Mouse (Mus musculus): ENCODE measurements around the gene I0C0044D17Rik.

I0C0044D17Rik gene

DNA sequence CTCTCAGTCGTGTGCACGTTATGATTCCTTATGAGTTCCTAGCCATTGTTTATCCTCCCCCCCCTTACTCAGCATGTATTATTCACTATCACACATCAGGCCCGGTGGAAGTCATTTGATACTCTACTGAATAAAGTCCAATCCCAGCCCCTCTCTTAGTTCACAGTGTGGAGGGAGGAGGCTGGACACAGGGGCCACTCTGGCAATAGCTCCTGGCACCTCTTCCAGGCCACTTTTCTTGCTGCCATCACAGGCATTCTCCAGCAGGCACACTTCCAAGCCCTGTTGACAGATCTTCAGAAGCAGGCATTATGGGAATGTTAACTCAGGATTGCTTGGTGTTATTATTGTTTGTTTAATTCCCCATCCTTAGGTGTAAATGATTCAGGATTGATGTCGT, 11.1 kb upstream of the I0C0044D17Rik start:
- in situ Hi-C loops (cut with MboI; ENCODE audit: unreplicated experiment in 2 of 2) = no loop called here

GRCm38 (mm10) chr4:98831726-98832125, 8.1 kb upstream of the I0C0044D17Rik start:
- in situ Hi-C loops (cut with MboI; ENCODE audit: unreplicated experiment in 2 of 2) = no loop called here

GRCm38 (mm10) chr4:98826701-98827100, 3.1 kb upstream of the I0C0044D17Rik start:
- in situ Hi-C loops (cut with MboI; ENCODE audit: unreplicated experiment in 2 of 2) = no loop called here

- in situ Hi-C loops (cut with MboI; ENCODE audit: unreplicated experiment in 2 of 2) = no loop called here
Measured at GRCm38 (mm10) chr4:98823047-98823446, 593 bp downstream of the I0C0044D17Rik start.

DNA sequence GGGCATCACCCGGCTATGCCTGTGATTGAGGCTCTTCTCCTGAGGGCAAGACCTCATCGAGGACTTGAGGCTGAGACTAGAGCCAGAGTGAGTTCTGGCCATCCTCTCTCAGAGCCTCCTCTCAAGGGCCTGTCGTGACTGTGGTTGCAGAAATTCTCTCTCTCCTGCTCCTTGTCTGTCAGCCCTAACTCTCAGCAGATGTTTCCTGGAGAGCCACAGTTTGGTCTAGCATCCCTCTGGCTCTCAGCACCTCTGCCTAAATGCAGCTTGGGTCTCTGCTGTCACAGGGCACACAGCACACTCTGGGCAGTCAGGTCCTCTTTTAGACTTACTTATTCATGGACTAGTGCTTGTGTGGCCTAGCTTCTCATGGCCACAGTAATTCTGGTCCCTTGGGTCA, 1.2 kb downstream of the I0C0044D17Rik start:
- in situ Hi-C loops (cut with MboI; ENCODE audit: unreplicated experiment in 2 of 2) = no loop called here

GRCm38 (mm10) chr4:98819216-98819755, 4.4 kb downstream of the I0C0044D17Rik start:
- in situ Hi-C loops (cut with MboI; ENCODE audit: unreplicated experiment in 2 of 2) = no loop called here

- in situ Hi-C loops (cut with MboI; ENCODE audit: unreplicated experiment in 2 of 2) = no loop called here
Measured at GRCm38 (mm10) chr4:98817184-98817911, 6.3 kb downstream of the I0C0044D17Rik start, which contains the start of gene Kank4. Kank4 (minus strand) TSS chr4:98817537.

DNA sequence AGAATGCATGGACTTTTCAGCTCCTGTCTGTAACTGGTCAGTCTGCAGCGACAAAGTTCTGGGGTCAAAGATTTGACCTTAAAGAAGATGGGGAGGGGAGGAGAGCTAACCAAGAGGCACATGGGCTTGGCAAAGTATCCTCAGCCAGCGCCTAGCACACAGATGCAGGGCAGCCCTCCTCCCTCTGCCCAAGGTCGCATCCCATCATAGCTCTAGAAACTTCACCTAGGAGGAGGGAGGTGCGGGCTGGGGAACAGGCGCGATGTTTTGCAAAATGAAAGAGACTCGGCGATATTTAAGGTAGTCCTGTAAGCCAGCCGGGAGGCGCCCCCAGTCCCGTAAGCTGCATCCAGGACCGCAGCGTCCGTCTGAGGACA, 6.8 kb downstream of the I0C0044D17Rik start:
- in situ Hi-C loops (cut with MboI; ENCODE audit: unreplicated experiment in 2 of 2) = no loop called here

- in situ Hi-C loops (cut with MboI; ENCODE audit: unreplicated experiment in 2 of 2) = no loop called here
Measured at GRCm38 (mm10) chr4:98806306-98806705, 17.3 kb downstream of the I0C0044D17Rik start.

DNA sequence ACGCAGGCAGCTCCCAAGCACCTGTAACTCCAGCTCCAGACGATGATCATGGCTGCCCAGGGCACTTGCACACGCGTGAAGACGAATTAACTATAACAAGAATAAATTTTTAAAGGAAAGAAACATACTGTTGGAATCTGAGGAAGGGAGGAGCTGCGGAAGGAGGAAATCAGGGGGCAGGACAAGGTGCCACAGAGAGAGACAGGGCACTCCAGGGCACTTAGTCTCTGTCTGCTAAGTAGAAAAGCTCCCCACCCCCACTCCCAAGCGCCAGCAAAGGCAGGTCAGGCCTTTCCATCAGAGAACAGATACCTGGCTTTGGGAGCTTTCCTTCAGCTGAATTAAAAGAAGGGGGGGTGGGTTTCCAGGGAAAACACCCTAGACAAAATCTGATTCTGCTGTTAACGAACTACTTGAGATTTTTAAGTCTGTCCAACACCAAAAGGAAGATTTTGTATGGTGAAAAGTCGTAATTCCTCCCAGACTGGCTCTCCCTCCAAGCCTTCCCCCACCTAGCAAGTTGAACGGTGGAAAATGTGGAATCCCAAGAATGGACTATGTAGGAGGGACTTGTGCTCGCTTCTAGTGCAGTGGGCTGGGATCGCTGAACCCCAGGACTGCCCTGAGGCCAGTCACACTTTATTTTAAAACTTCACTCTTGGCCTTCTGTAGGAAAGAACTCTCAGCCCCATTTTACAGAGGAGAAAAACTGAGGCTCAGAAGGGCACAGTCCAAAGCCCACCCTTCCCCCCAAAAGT, 18.2 kb downstream of the I0C0044D17Rik start:
- in situ Hi-C loops (cut with MboI; ENCODE audit: unreplicated experiment in 2 of 2) = no loop called here

DNA sequence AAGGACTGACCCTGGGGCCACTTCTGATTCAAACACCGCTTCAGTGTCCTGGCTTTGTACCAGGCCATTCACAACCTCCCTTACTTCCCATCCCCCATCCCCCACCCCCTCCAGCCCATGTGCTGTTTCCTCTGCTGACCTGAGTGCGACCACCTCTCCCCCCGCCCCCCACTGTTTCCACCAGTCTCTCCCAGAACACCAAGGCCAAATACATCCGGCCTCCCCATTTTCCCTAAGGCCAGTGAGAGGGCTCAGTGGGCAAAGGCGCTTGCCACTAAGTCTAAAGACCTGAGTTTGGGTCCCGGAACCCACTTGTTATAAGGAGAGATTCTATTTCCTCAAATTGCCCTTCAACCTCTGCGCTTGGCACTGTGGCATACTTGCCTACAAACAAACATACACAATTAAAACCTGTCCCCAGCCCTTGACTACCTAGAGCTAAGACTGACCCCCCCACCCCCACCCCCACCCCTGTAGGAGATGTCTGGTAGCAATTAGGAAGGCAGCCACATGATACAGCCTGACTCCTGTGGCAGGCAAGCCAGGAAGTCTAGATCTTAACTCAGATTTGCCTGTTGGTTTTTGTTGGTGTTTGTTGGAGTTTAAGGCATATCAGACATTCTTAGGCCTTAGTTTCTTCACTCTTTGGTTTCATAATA, 19.0 kb downstream of the I0C0044D17Rik start:
- in situ Hi-C loops (cut with MboI; ENCODE audit: unreplicated experiment in 2 of 2) = no loop called here

DNA sequence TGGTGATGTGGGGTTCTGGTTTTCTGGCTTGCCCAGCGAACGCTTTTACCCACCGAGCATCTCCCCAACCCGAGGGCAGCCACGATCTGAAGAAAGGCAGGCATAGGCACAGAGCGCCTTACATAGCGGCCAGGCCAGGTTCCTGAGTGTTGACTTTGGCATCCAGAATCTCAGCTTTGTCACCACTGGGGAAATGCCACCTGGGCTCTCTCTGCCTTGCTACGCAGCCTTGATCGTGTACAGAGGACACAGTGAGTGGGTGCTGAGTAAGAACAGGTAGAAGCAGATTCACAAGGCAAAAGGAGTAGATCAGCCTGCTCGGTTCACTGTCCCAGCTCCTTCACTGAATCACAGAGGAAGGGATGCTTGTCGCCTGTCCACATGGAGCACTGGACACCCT, 21.9 kb downstream of the I0C0044D17Rik start:
- in situ Hi-C loops (cut with MboI; ENCODE audit: unreplicated experiment in 2 of 2) = no loop called here

- in situ Hi-C loops (cut with MboI; ENCODE audit: unreplicated experiment in 2 of 2) = no loop called here
Measured at GRCm38 (mm10) chr4:98800824-98801223, 22.8 kb downstream of the I0C0044D17Rik start.

DNA sequence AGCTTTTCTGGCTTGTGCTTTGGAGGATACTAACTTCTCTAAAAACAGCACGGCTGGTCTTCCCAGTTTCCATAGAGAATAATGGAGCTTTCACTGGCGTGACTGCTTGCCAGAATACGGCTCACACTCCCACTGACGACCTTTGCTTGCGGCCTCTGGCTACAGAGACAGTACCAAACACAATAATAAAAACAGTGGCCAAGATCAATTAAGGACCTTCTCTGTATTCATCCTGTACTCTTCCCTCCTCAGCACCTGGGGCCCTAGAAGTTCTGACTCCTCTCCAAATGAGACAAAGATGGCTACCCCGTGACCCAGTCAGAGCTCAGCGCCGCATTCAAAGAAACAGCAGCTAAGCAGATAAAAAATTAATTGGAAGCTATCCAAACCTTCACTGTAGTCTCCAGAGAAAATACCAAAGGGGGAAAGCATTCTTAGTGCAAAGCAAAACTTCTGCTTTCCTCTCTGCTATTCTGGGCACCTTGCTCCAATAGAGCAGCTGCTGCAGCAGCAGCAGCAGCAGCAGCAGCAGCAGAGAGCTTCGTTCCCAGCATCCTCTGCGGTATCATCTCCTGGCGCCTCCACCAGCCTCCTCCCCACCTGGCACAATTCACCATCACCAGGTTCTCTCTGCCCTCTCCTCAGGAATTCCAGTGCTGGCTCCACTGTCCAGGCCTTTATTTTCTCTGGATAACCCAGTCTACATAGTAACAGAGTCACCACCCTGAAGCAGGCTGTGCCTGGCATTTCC, 26.9 kb downstream of the I0C0044D17Rik start:
- in situ Hi-C loops (cut with MboI; ENCODE audit: unreplicated experiment in 2 of 2) = no loop called here

- in situ Hi-C loops (cut with MboI; ENCODE audit: unreplicated experiment in 2 of 2) = no loop called here
Measured at GRCm38 (mm10) chr4:98795241-98795640, 28.4 kb downstream of the I0C0044D17Rik start.

DNA sequence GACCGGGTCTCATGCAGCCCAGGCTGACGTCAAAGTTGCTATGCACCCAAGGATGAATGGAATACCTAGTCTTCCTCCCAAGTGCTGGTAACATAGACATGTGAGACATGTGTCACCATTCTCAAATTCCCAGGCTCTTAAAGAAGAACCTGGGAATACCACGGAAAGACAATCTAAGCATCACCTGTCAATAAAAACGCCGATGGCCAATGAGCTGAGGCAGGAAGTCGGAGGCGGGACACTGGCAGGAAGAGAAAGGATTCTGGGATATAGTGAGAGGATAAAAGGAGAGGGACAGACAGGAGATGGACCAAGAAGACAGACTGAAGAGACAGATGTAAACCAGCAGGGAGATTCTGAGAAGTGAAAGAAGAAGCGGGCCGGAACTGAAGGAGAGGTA, 30.2 kb downstream of the I0C0044D17Rik start:
- in situ Hi-C loops (cut with MboI; ENCODE audit: unreplicated experiment in 2 of 2) = no loop called here

GRCm38 (mm10) chr4:98790721-98791120, 32.9 kb downstream of the I0C0044D17Rik start:
- in situ Hi-C loops (cut with MboI; ENCODE audit: unreplicated experiment in 2 of 2) = no loop called here

DNA sequence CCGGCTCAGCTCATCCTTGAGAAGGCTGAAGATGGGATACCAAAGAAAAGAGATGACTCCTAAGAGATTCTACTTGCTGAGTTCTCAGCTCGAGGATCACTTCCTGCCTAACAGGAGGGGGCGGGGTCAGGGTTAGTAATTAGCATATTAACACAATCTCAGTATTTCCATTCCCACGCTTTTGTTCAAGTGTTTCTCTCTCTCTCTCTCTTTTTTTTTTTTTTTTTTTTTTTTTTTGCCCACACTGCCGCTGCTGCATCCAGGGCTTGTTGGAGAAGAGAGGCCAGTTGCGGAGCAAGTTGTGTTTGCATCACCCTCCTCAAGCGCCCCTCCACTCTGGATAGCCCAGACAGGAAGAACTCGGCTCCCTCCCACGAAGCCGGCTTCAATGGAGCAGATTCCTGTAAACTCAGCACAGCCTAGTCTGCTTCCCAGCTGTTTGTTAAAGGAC, 33.8 kb downstream of the I0C0044D17Rik start:
- in situ Hi-C loops (cut with MboI; ENCODE audit: unreplicated experiment in 2 of 2) = no loop called here

DNA sequence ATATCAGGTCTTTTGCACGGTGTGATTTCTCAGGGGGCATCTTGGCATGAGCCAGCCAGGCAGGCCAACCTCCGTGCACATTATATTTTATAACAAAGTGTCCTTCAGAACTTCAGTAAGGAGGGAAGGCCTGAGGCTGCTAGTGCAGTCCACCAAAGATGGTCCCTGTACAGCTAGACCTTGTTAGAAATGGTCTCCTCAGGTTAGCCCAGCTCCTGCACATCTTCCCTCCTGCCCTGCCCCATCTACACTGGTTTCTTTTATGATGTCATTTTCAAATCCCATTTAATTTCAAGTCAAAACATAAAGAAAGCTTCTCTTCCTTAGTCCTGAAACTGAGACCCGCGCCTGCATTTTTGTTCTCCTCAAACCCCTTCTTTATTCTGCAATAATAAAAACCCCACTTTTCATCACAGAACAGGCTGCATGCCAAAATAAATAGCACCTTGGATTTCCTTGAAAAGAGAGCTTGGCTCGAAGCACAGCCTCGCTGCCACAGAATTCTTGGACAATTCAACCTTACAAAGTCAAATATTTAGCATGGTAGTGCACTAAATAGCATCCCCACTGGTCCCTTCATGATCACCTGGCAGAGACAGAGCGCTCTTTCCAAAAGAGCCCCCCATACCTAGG, 34.4 kb downstream of the I0C0044D17Rik start:
- in situ Hi-C loops (cut with MboI; ENCODE audit: unreplicated experiment in 2 of 2) = no loop called here

DNA sequence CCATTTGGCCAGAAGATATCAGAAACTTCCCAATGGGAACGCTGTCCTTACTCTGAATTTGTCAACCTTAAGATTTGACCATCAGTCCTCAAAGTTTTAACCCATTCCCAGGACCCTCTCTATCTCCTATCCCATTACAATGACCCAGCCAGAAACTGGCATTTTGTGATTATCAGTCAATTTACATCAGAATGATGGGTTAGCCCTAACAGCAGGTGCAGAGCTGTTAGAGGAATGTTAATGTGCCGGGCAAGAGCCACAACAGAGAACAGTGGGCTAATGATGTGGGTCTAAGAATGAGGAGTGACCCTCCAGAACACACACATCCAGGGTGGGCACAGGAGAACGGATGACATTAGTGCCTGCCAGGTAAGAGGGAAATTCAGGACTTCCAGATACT, 37.4 kb downstream of the I0C0044D17Rik start:
- in situ Hi-C loops (cut with MboI; ENCODE audit: unreplicated experiment in 2 of 2) = no loop called here

All from v-Abl transformed pro-B cells (cell line).